Mouse (Mus musculus): ENCODE data around the gene L1td1. TPM values are rescaled to one million over a fixed set of nuclear protein-coding genes. Genes with fewer than 3 reads are reported as not detected.

Gene L1td1
- not detected for polyA plus RNA-seq (2017; shearing (Covaris generic))

GRCm38 (mm10) chr4:98726590-98727237 lies at the start of gene L1td1:
Gene L1td1, plus strand, starts transcription at chr4:98726734.

Other genes starting within 250 kb of the L1td1 start
- gene Kank4, start 90.8 kb downstream of the L1td1 start, polyA plus RNA-seq (2017; shearing (Covaris generic)) = not detected
- 0.17 TPM for gene I0C0044D17Rik, start 97.1 kb downstream of the L1td1 start, polyA plus RNA-seq (2017; shearing (Covaris generic))
- 48.4 TPM for gene Usp1, start 197.1 kb downstream of the L1td1 start, polyA plus RNA-seq (2017; shearing (Covaris generic))

All from naive thymus-derived CD4-positive, alpha-beta T cell, adult 5 months (primary cell).